Mouse (Mus musculus): ENCODE results near the gene Gm17428. TPM values are rescaled to one million over a fixed set of nuclear protein-coding genes. Genes with fewer than 3 reads are reported as not detected.
"Not testable (repeated sequence)": the region's sequence is repeated elsewhere in the genome, so short reads cannot be mapped to it uniquely, and the experiment has no call there.

Gene Gm17428
- total and polyA plus RNA-seq, 3 experiments, result not detected

- TF ChIP-seq SMC3 (IDR thresholded peaks at IDR 0.05; ENCODE audit: low read depth, low read length) (no peak), MXI1 (IDR thresholded peaks at IDR 0.05; ENCODE audit: low read depth, low read length) (no peak), UBTF (IDR thresholded peaks at IDR 0.05; ENCODE audit: low read depth, low read length) (no peak), EP300 (IDR thresholded peaks at IDR 0.05; ENCODE audit: low read length) (no peak), NRF1 (IDR thresholded peaks at IDR 0.05; ENCODE audit: low read depth, low read length) (no peak), MAZ (IDR thresholded peaks at IDR 0.05; ENCODE audit: low read depth, low read length) (no peak)
- dilution Hi-C loops (cut with MboI; ENCODE audit: extremely low pct_ligation_motif_present, extremely low pct_unique_long_range_greater_than_20kb, low sequenced_read_pairs) (no loop called here), in situ Hi-C loops (cut with MboI; ENCODE audit: low pct_ligation_motif_present, low pct_unique_long_range_greater_than_20kb, low sequenced_read_pairs) (no loop called here)
- no peaks in the 10 kb centered on the region for H3K79me2 ChIP-seq (replicated peaks; ENCODE audit: control insufficient read depth, extremely low read depth, insufficient read depth, poor library complexity, severe bottlenecking)
- H3K4me2 ChIP-seq (ENCODE audit: insufficient read depth, low read depth, poor library complexity, severe bottlenecking), result no peak overlapping the region
- peaks cover 7 to 20% of the 10 kb centered on the region in 2 experiments for H3K4me1 ChIP-seq (ENCODE audit: control insufficient read depth in 1 of 2, insufficient read depth in 2 of 2)
- DNase-seq (ENCODE audit: extremely low read depth), result no peak
- no peak overlapping the region for H3K4me3 ChIP-seq (replicated peaks in 1 of 3; ENCODE audit: low read depth in 2 of 3, low read length in 2 of 3, poor library complexity in 1 of 3)
- peaks cover 53% of the 10 kb centered on the region for H3K27me3 ChIP-seq (replicated peaks)
- H3K9ac ChIP-seq (ENCODE audit: insufficient read depth, low read depth), result no peak overlapping the region
- no peaks in the 10 kb centered on the region for H3K36me3 ChIP-seq (replicated peaks in 1 of 2; ENCODE audit: control insufficient read depth in 1 of 2, insufficient read depth in 1 of 2, low read length in 1 of 2)
- no peaks in the 10 kb centered on the region for H3K9me3 ChIP-seq (replicated peaks; ENCODE audit: low read length)
- no peak overlapping the region for H3K27ac ChIP-seq (ENCODE audit: insufficient read depth, low read depth)
These were observed 31.8 kb upstream of the Gm17428 start for GRCm38 (mm10) chr14:54944939-54945338.

- H3K9me3 ChIP-seq (replicated peaks; ENCODE audit: low read length), result no peaks in the 10 kb centered on the region
- H3K4me1 ChIP-seq (ENCODE audit: control insufficient read depth in 1 of 2, insufficient read depth in 2 of 2), result peaks cover 7 to 20% of the 10 kb centered on the region in 2 experiments
- peak; percentile 51 for DNase-seq (ENCODE audit: extremely low read depth)
- in situ Hi-C loops (cut with MboI; ENCODE audit: low pct_ligation_motif_present, low pct_unique_long_range_greater_than_20kb, low sequenced_read_pairs) (no loop called here), dilution Hi-C loops (cut with MboI; ENCODE audit: extremely low pct_ligation_motif_present, extremely low pct_unique_long_range_greater_than_20kb, low sequenced_read_pairs) (no loop called here)
- no peaks in the 10 kb centered on the region for H3K36me3 ChIP-seq (replicated peaks in 1 of 2; ENCODE audit: control insufficient read depth in 1 of 2, insufficient read depth in 1 of 2, low read length in 1 of 2)
- H3K27ac ChIP-seq (ENCODE audit: insufficient read depth, low read depth), result no peak overlapping the region
- no peaks in the 10 kb centered on the region for H3K79me2 ChIP-seq (replicated peaks; ENCODE audit: control insufficient read depth, extremely low read depth, insufficient read depth, poor library complexity, severe bottlenecking)
- H3K4me2 ChIP-seq (ENCODE audit: insufficient read depth, low read depth, poor library complexity, severe bottlenecking), result no peak overlapping the region
- H3K27me3 ChIP-seq (replicated peaks), result peaks cover 51% of the 10 kb centered on the region
- no peak overlapping the region for H3K9ac ChIP-seq (ENCODE audit: insufficient read depth, low read depth)
- TF ChIP-seq SIN3A (IDR thresholded peaks at IDR 0.05; ENCODE audit: low read length) (no peak), KAT2A (IDR thresholded peaks at IDR 0.05; ENCODE audit: insufficient replicate concordance, low read length) (no peak), ZMIZ1 (IDR thresholded peaks at IDR 0.05; ENCODE audit: low read depth, low read length) (no peak)
- H3K4me3 ChIP-seq (replicated peaks in 1 of 3; ENCODE audit: low read depth in 2 of 3, low read length in 2 of 3, poor library complexity in 1 of 3), result no peak overlapping the region
These were observed 30.6 kb upstream of the Gm17428 start for GRCm38 (mm10) chr14:54945975-54946704.

GRCm38 (mm10) chr14:54947008-54947407 lies 29.7 kb upstream of the Gm17428 start:
- H3K9ac ChIP-seq (ENCODE audit: insufficient read depth, low read depth); H3K79me2 ChIP-seq (replicated peaks; ENCODE audit: control insufficient read depth, extremely low read depth, insufficient read depth, poor library complexity, severe bottlenecking); H3K4me3 ChIP-seq (replicated peaks in 1 of 3; ENCODE audit: low read depth in 2 of 3, low read length in 2 of 3, poor library complexity in 1 of 3); H3K36me3 ChIP-seq (replicated peaks in 1 of 2; ENCODE audit: control insufficient read depth in 1 of 2, insufficient read depth in 1 of 2, low read length in 1 of 2); H3K27ac ChIP-seq (ENCODE audit: insufficient read depth, low read depth); H3K4me2 ChIP-seq (ENCODE audit: insufficient read depth, low read depth, poor library complexity, severe bottlenecking); in situ Hi-C loops (cut with MboI; ENCODE audit: low pct_ligation_motif_present, low pct_unique_long_range_greater_than_20kb, low sequenced_read_pairs); H3K9me3 ChIP-seq (replicated peaks; ENCODE audit: low read length); DNase-seq (ENCODE audit: extremely low read depth); dilution Hi-C loops (cut with MboI; ENCODE audit: extremely low pct_ligation_motif_present, extremely low pct_unique_long_range_greater_than_20kb, low sequenced_read_pairs): not testable (repeated sequence)
- peaks cover 51% of the 10 kb centered on the region for H3K27me3 ChIP-seq (replicated peaks)
- peaks cover 7 to 20% of the 10 kb centered on the region in 2 experiments for H3K4me1 ChIP-seq (ENCODE audit: control insufficient read depth in 1 of 2, insufficient read depth in 2 of 2)

Data from CH12.LX (cell line).